ENCODE assay signal across 30 mouse cellular contexts in genomic region chr10:6930398-6930797, GRCm38 (mm10).
DNase-seq lines count a peak whose midpoint lies in the region; ATAC-seq and TF ChIP-seq lines count a peak whose summit lies in the region.
"Had no signal": no experiment of that assay in that cellular context is flagged by ENCODE, and none has a peak within 500 bp of the region (broad histone marks: within the 10 kb centered on the region; RNA-seq: fewer than 3 reads in every experiment).

No protein-coding gene starts in this region.

- WGBS in stomach, postnatal 0 days: 86% methylated on average over 1 of the region's 1 CpGs

- TF ChIP-seq EP300 in stomach, postnatal 0 days (optimal IDR thresholded peaks at IDR 0.05): no peak

- no peak for DNase-seq in frontal cortex, postnatal 10 days (ENCODE audit: low spot score in 2 of 2)
- DNase-seq in right cerebral cortex, adult 18-20 months: peak; percentile 62
- no peak for DNase-seq in right cerebral cortex, adult 2 months (ENCODE audit: low spot score in 2 of 2)
- DNase-seq in right cerebral cortex, postnatal 36 days (ENCODE audit: low spot score in 2 of 2): peak; percentile 20 to 47
- DNase-seq in right cerebral cortex, postnatal 14 days: no peak
- DNase-seq in telencephalon, adult 2 months (ENCODE audit: low read depth, low spot score): peak; percentile 60
- DNase-seq in stomach, postnatal 0 days (ENCODE audit: low spot score): no peak
- DNase-seq: adrenal gland, adult 8-10 months; adrenal gland, postnatal 14 days; adrenal gland, postnatal 36 days; B cell, adult 2 months; cerebellum, adult 11-12 months; cerebellum, adult 2 months; cerebellum, adult 9-10 months; cerebellum, postnatal 10 days; cerebellum, postnatal 25 days; embryo, embryonic 11 days had no signal

- no peak overlapping the region for H3K4me3 ChIP-seq in stomach, postnatal 0 days (ENCODE audit: low read depth, low read length)
- H3K4me3 ChIP-seq: embryonic facial prominence, embryonic 13.5 days; embryonic facial prominence, embryonic 15.5 days; erythroblast, embryonic 14.5 days; forebrain, embryonic 10.5 days; forebrain, embryonic 12.5 days had no signal

- no peaks in the 10 kb centered on the region for H3K9me3 ChIP-seq in stomach, postnatal 0 days (ENCODE audit: control insufficient read depth, low read length)
- H3K9me3 ChIP-seq: embryonic facial prominence, embryonic 13.5 days; embryonic facial prominence, embryonic 15.5 days; forebrain, embryonic 10.5 days; forebrain, embryonic 12.5 days; G1E had no signal

- H3K4me1 ChIP-seq in stomach, postnatal 0 days (replicated peaks; ENCODE audit: control insufficient read depth, insufficient read depth): no peaks in the 10 kb centered on the region
- H3K4me1 ChIP-seq: embryonic facial prominence, embryonic 13.5 days; embryonic facial prominence, embryonic 15.5 days; forebrain, embryonic 10.5 days; forebrain, embryonic 12.5 days had no signal

- H3K4me2 ChIP-seq in stomach, postnatal 0 days (replicated peaks; ENCODE audit: low read depth): no peak overlapping the region
- H3K4me2 ChIP-seq: embryonic facial prominence, embryonic 13.5 days; embryonic facial prominence, embryonic 15.5 days; forebrain, embryonic 12.5 days had no signal

- H3K9ac ChIP-seq in stomach, postnatal 0 days (ENCODE audit: low read length): no peak overlapping the region
- H3K9ac ChIP-seq: embryonic facial prominence, embryonic 13.5 days; embryonic facial prominence, embryonic 15.5 days; forebrain, embryonic 12.5 days had no signal

- no peaks in the 10 kb centered on the region for H3K27me3 ChIP-seq in stomach, postnatal 0 days (ENCODE audit: control insufficient read depth, insufficient read depth, low read length)
- H3K27me3 ChIP-seq: CH12.LX; embryonic facial prominence, embryonic 13.5 days; embryonic facial prominence, embryonic 15.5 days; forebrain, embryonic 12.5 days had no signal

- no peaks in the 10 kb centered on the region for H3K36me3 ChIP-seq in stomach, postnatal 0 days (ENCODE audit: control insufficient read depth, insufficient read depth, low read length)
- H3K36me3 ChIP-seq: embryonic facial prominence, embryonic 13.5 days; embryonic facial prominence, embryonic 15.5 days; forebrain, embryonic 10.5 days; forebrain, embryonic 12.5 days; G1E had no signal

- no peak for TF ChIP-seq CTCF in stomach, postnatal 0 days (IDR thresholded peaks at IDR 0.05; ENCODE audit: low read depth)

- no peak overlapping the region for H3K27ac ChIP-seq in stomach, postnatal 0 days (replicated peaks)
- H3K27ac ChIP-seq: embryonic facial prominence, embryonic 13.5 days; embryonic facial prominence, embryonic 15.5 days; forebrain, embryonic 10.5 days; forebrain, embryonic 12.5 days had no signal

- ATAC-seq in frontal cortex, adult (ENCODE audit: low TSS enrichment): peak; percentile 68
- no peak for ATAC-seq in stomach, postnatal 0 days (ENCODE audit: low FRiP score, low TSS enrichment)
- ATAC-seq: activated CD4-positive, CD25-positive, alpha-beta regulatory T cell, adult 4 months; CD4-positive, CD25-positive, alpha-beta regulatory T cell, adult 4 months; forebrain, embryonic 14.5 days; forebrain, embryonic 16.5 days; Patski had no signal

Comparison
In these comparisons a context has a peak if more than half of its experiments do, and no peak if none do; other contexts are left out.
1. DNase-seq: peak in right cerebral cortex, adult 18-20 months (single experiment), right cerebral cortex, postnatal 36 days (2 of 2) and telencephalon, adult 2 months (single experiment); none in frontal cortex, postnatal 10 days (0 of 2), right cerebral cortex, adult 2 months (0 of 2), right cerebral cortex, postnatal 14 days (single experiment) and stomach, postnatal 0 days (single experiment).